Mouse (Mus musculus) bone marrow, adult 2 months (tissue): ENCODE results near the gene Snapc4. TPM values are rescaled to one million over a fixed set of nuclear protein-coding genes. Genes with fewer than 3 reads are reported as not detected.

Experiments
- H3K27ac ChIP-seq: fragments of 200-500 bp; 2 replicates; pipeline ENCODE4 v1.5.1; 2012; ENCODE audit warnings: low read depth, mild to moderate bottlenecking, control low read depth, inconsistent platforms, low read length; ENCODE audit not compliant: control insufficient read depth, poor library complexity, insufficient read depth
- H3K4me1 ChIP-seq: fragments of 200-500 bp; 2 replicates; pipeline ENCODE4 v1.6.1; 2011; ENCODE audit warnings: low read length; ENCODE audit not compliant: control insufficient read depth, insufficient read depth
- H3K4me3 ChIP-seq: fragments of 200-500 bp; replicated peaks from 2 replicates; pipeline ENCODE3; 2011; ENCODE audit warnings: mild to moderate bottlenecking, low read depth, low read length, control low read depth; ENCODE audit not compliant: control insufficient read depth
- CTCF ChIP-seq: fragments of 200-500 bp; IDR thresholded peaks from 2 replicates; pipeline ENCODE4 v1.5.1; 2011; ENCODE audit warnings: low read length, control low read depth; ENCODE audit not compliant: control insufficient read depth, insufficient read depth
- POLR2A ChIP-seq: fragments of 200-500 bp; IDR thresholded peaks from 2 replicates; pipeline ENCODE4 v1.6.1; 2011; ENCODE audit warnings: low read depth, mild to moderate bottlenecking, control low read depth, low read length, borderline replicate concordance; ENCODE audit not compliant: control insufficient read depth
- WGBS: fragments of 180-500 bp; shearing (Covaris S2); methylation state at CpG from one replicate; pipeline ENCODE4 v1.1.7; 2018; 5-methylcytosine and 5-hydroxymethylcytosine counted together
- polyA plus RNA-seq: library from polyadenylated mRNA; stranded (reverse); fragments of >200 nt; gene quantifications from 2 replicates; pipeline ENCODE4 v1.2.4, GENCODE M21; 2011; ENCODE audit warnings: low replicate concordance; ENCODE audit not compliant: missing spikeins, insufficient read depth, insufficient read length

Gene Snapc4
- polyA plus RNA-seq, 1 experiment: 42.6 TPM

- H3K27ac ChIP-seq: no peak overlapping the region
- WGBS: 80% methylated on average over 6 of the region's 6 CpGs
- TF ChIP-seq POLR2A (no peak), CTCF (no peak)
- no peaks in the 10 kb centered on the region; the same call in 1 of the 2 replicates for H3K4me1 ChIP-seq
- no peak overlapping the region for H3K4me3 ChIP-seq
Observed at GRCm38 (mm10) chr2:26330702-26331101, 49.8 kb downstream of the Snapc4 start.

DNA sequence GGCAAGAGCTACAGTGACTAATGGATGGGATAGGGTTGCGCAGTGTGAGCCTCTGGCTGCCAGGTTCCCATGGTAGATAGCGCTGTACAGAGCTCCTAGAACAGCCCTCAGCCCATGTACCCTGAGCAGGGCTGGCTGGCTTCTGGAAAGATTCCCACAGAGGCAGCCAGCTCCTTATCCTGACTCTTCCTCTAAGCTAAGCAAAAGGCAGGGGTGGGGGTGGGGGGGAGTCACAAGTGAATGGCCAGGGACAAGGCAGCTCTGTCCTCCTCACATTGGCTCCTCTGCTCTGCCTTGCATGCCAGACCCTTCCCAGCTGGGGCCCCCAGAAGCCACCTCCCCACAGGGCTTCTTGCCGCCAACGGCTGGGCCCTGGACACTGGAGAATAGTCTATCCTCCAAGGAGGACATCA lies 50.4 kb downstream of the Snapc4 start:
- WGBS: 96% methylated on average over 4 of the region's 4 CpGs
- TF ChIP-seq CTCF (no peak), POLR2A (no peak)
- H3K4me3 ChIP-seq: no peak overlapping the region
- no peak overlapping the region for H3K27ac ChIP-seq
- no peaks in the 10 kb centered on the region; the same call in 1 of the 2 replicates for H3K4me1 ChIP-seq

- no peak overlapping the region for H3K27ac ChIP-seq
- no peaks in the 10 kb centered on the region; the same call in 1 of the 2 replicates for H3K4me1 ChIP-seq
- H3K4me3 ChIP-seq: no peak overlapping the region
- TF ChIP-seq CTCF: no peak
- no peak for TF ChIP-seq POLR2A
- 84% methylated on average over 8 of the region's 8 CpGs for WGBS
Observed at GRCm38 (mm10) chr2:26329402-26329801, 51.1 kb downstream of the Snapc4 start.

DNA sequence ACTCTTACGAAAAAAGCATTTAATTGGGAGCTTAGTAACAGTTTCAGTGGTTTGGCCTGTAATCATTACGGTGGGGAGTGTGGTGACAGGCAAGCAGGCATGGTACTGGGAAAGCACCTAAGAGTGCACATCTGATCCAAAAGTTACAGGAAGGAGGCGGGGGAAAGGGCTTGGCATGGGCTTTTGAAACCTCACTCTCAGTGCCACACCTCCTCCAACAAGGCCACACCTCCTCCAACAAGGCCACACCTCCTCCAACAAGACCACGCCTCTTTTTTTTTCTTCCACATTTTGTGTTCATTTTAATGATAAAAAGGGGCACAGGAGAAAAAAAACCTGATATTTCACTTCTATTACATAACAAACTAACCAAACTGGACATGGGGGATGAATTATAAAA lies 52.6 kb downstream of the Snapc4 start:
- Histone ChIP-seq H3K4me1 (no peaks in the 10 kb centered on the region; the same call in 1 of the 2 replicates), H3K4me3 (no peak overlapping the region), H3K27ac (no peak overlapping the region)
- 47% methylated on average over 4 of the region's 4 CpGs for WGBS
- TF ChIP-seq POLR2A: no peak
- no peak for TF ChIP-seq CTCF

DNA sequence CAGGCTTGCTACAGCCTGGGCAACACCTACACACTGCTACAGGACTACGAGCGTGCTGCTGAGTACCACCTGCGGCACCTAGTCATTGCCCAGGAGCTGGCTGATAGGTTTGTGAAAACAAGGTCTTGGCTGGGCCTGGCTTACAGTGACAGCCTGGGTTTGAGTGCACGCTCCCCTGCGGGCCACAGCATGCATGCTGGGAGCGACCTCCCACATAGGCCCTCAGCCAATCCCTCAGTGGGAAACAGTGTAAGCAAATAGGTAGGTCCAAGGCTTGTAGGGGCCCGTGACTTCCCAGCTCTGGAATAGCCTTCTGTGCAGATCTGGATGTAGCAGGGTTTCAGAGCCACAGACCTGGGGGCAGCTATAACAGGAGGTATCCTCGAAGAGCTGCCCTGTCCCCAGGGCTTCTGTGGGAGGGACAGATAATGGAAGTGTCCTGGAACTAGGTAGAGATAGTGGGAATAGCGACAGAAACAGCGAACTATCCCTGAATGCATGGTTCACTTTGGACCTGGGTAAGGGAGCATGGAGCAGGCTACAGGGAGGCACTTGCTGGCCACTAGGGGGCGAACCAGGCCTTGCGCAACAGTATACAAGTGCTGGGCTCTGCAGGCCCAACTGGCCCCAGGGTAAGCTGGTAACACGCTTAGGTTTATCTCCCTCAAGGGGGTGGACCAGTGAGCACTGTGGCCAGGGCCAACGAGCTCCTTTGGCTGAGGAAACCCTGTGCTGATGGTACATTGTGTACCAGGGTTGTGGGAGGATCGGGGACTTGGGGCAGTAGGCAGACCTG lies 54.9 kb downstream of the Snapc4 start:
- H3K4me1 ChIP-seq: no peaks in the 10 kb centered on the region; the same call in 1 of the 2 replicates
- no peak overlapping the region for H3K4me3 ChIP-seq
- no peak overlapping the region for H3K27ac ChIP-seq
- WGBS: 60% methylated on average over 15 of the region's 15 CpGs
- TF ChIP-seq POLR2A: no peak
- TF ChIP-seq CTCF: peak; percentile 93

- H3K27ac ChIP-seq: no peak overlapping the region
- TF ChIP-seq CTCF: peak; percentile 37; the same call in 1 of the 2 replicates
- no peak for TF ChIP-seq POLR2A
- 83% methylated on average over 2 of the region's 2 CpGs for WGBS
- no peak overlapping the region for H3K4me3 ChIP-seq
- no peaks in the 10 kb centered on the region; the same call in 1 of the 2 replicates for H3K4me1 ChIP-seq
Observed at GRCm38 (mm10) chr2:26324917-26325316, 55.5 kb downstream of the Snapc4 start.

DNA sequence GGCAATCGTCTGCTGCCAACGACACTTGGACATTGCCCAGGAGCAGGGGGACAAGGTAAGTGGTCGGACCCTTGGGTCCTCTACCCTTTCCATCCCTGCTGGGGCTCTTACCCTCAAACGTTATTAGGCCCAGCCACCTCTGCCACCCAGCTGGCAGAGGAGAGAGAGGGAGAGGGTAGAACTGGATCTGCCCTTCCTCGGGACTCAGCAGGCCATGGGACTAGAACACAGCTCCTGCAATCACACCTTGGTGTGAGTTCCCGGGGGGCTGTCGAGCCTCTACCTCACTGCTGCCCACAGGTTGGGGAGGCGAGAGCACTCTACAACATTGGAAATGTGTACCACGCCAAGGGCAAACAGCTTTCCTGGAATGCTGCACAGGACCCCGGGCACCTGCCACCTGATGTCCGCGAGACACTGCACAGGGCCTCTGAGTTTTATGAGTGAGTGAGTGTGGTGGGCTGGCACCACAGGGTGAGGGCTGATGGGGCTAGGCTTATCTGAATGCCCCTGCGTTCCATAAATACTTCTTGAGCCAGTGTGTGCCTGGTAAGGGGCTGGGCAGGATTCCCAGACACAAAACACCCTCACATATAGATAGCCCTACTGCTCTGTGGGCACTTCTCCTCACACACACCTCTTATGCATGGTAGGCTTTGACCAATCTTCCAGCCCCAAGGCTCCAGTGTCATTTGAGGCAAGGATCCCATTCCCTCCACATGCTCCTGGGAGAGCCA lies 56.7 kb downstream of the Snapc4 start:
- 80% methylated on average over 13 of the region's 13 CpGs for WGBS
- TF ChIP-seq CTCF (no peak), POLR2A (no peak)
- Histone ChIP-seq H3K27ac (no peak overlapping the region), H3K4me1 (no peaks in the 10 kb centered on the region; the same call in 1 of the 2 replicates), H3K4me3 (no peak overlapping the region)
